Mouse (Mus musculus) subcutaneous adipose tissue, adult 2 months (tissue): ENCODE data around the gene Cox7a2l. TPM values are rescaled to one million over a fixed set of nuclear protein-coding genes. Genes with fewer than 3 reads are reported as not detected.

Experiments used
- polyA plus RNA-seq: library from polyadenylated mRNA; depleted of rRNA; stranded (reverse); fragments of >200 nt; gene quantifications from 2 replicates; pipeline ENCODE4 v1.2.3, GENCODE M21; 2012; ENCODE audit warnings: low replicate concordance; rRNA removed

Cox7a2l gene
- 139 and 215 TPM in 2 replicates for polyA plus RNA-seq

GRCm38 (mm10) chr17:83517280-83518015 is at the start of gene Cox7a2l:
Gene Cox7a2l, minus strand, starts transcription at chr17:83517330.

Other genes with a start within 250 kb of the Cox7a2l start
- gene Eml4, start 166.4 kb downstream of the Cox7a2l start, polyA plus RNA-seq = 6.1 and 21.7 TPM in 2 replicates
- 0.04 and 0.78 TPM in 2 replicates for gene Kcng3, start 114.6 kb upstream of the Cox7a2l start, polyA plus RNA-seq
- gene Mta3, start 188.8 kb upstream of the Cox7a2l start, polyA plus RNA-seq = 46.8 and 53.9 TPM in 2 replicates